Mouse (Mus musculus): ENCODE data around the gene Msh5. TPM values are rescaled to one million over a fixed set of nuclear protein-coding genes. Genes with fewer than 3 reads are reported as not detected.
"Not testable (repeated sequence)": the region's sequence is repeated elsewhere in the genome, so short reads cannot be mapped to it uniquely, and the experiment has no call there.

Gene Msh5
- polyA plus RNA-seq, 1 experiment from 2014 or later = 3.1 TPM

GRCm38 (mm10) chr17:35039121-35039873, 7.2 kb downstream of the Msh5 start:
- H3K4me2 ChIP-seq (ENCODE audit: low read length) = no peak overlapping the region
- no peaks in the 10 kb centered on the region for H3K4me1 ChIP-seq (replicated peaks; ENCODE audit: control insufficient read depth, insufficient read depth, low read length)
- H3K9ac ChIP-seq (replicated peaks; ENCODE audit: low read depth, low read length) = no peak overlapping the region
- no peaks in the 10 kb centered on the region for H3K27me3 ChIP-seq (replicated peaks; ENCODE audit: control insufficient read depth, insufficient read depth, low read length)
- no peak overlapping the region for H3K27ac ChIP-seq (ENCODE audit: low read length)
- WGBS = 83% methylated on average over 11 of the region's 11 CpGs
- no peak for ATAC-seq
- H3K9me3 ChIP-seq (ENCODE audit: control insufficient read depth, low read length) = no peaks in the 10 kb centered on the region
- no peak overlapping the region for H3K4me3 ChIP-seq (replicated peaks; ENCODE audit: low read length)
- H3K36me3 ChIP-seq (ENCODE audit: control insufficient read depth, insufficient read depth) = no peaks in the 10 kb centered on the region

DNA sequence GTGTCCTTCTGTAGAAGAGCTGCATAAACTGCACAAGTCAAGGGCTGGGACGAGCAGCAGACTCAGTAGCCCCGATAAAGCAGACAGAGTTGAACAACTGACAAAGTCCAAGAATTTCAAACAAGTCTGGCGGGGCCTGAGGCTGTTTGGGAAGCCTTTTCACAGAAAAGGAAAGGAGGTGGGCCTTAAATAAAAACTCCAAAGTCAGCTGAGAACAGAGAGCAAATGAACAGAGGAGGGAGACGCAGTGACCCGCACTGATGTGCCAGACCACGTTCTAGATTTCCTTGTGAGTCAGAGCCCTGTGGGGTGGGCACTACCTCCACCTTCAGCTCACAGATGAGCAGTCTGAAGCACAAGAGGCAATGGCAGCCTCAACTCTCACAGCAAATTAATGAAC, 11.6 kb downstream of the Msh5 start:
- Histone ChIP-seq H3K4me2 (ENCODE audit: low read length) (no peak overlapping the region), H3K36me3 (ENCODE audit: control insufficient read depth, insufficient read depth) (no peaks in the 10 kb centered on the region), H3K4me3 (replicated peaks; ENCODE audit: low read length) (no peak overlapping the region), H3K4me1 (replicated peaks; ENCODE audit: control insufficient read depth, insufficient read depth, low read length) (0 out of 2 replicates have a peak, but pooled peaks cover under 1% of the 10 kb centered on the region), H3K9me3 (ENCODE audit: control insufficient read depth, low read length) (no peaks in the 10 kb centered on the region), H3K27ac (ENCODE audit: low read length) (no peak overlapping the region), H3K9ac (replicated peaks; ENCODE audit: low read depth, low read length) (no peak overlapping the region), H3K27me3 (replicated peaks; ENCODE audit: control insufficient read depth, insufficient read depth, low read length) (no peaks in the 10 kb centered on the region)
- ATAC-seq = no peak
- 69% methylated on average over 6 of the region's 6 CpGs for WGBS

GRCm38 (mm10) chr17:35033703-35034102, 12.8 kb downstream of the Msh5 start:
- H3K4me2 ChIP-seq (ENCODE audit: low read length); ATAC-seq: not testable (repeated sequence)
- WGBS = 63% methylated on average over 1 of the region's 1 CpGs

GRCm38 (mm10) chr17:35032323-35032870, 14.1 kb downstream of the Msh5 start:
- 77% methylated on average over 8 of the region's 8 CpGs for WGBS
- H3K4me1 ChIP-seq (replicated peaks; ENCODE audit: control insufficient read depth, insufficient read depth, low read length) = peaks cover 6% of the 10 kb centered on the region
- H3K4me3 ChIP-seq (replicated peaks; ENCODE audit: low read length) = no peak overlapping the region
- H3K9me3 ChIP-seq (ENCODE audit: control insufficient read depth, low read length) = no peaks in the 10 kb centered on the region
- no peak overlapping the region for H3K27ac ChIP-seq (ENCODE audit: low read length)
- H3K36me3 ChIP-seq (ENCODE audit: control insufficient read depth, insufficient read depth) = no peaks in the 10 kb centered on the region
- no peak for ATAC-seq
- no peak overlapping the region for H3K4me2 ChIP-seq (ENCODE audit: low read length)
- no peaks in the 10 kb centered on the region for H3K27me3 ChIP-seq (replicated peaks; ENCODE audit: control insufficient read depth, insufficient read depth, low read length)
- H3K9ac ChIP-seq (replicated peaks; ENCODE audit: low read depth, low read length) = no peak overlapping the region

More at GRCm38 (mm10) chr17:35033703-35034102, 12.8 kb downstream of the Msh5 start:
- H3K4me3 ChIP-seq (replicated peaks; ENCODE audit: low read length); H3K27ac ChIP-seq (ENCODE audit: low read length); H3K9ac ChIP-seq (replicated peaks; ENCODE audit: low read depth, low read length); H3K27me3 ChIP-seq (replicated peaks; ENCODE audit: control insufficient read depth, insufficient read depth, low read length); H3K36me3 ChIP-seq (ENCODE audit: control insufficient read depth, insufficient read depth); H3K4me1 ChIP-seq (replicated peaks; ENCODE audit: control insufficient read depth, insufficient read depth, low read length); H3K9me3 ChIP-seq (ENCODE audit: control insufficient read depth, low read length): not testable (repeated sequence)

- 89% methylated on average over 7 of the region's 7 CpGs for WGBS
- Histone ChIP-seq H3K27ac (ENCODE audit: low read length) (no peak overlapping the region), H3K9me3 (ENCODE audit: control insufficient read depth, low read length) (no peaks in the 10 kb centered on the region), H3K27me3 (replicated peaks; ENCODE audit: control insufficient read depth, insufficient read depth, low read length) (no peaks in the 10 kb centered on the region), H3K4me2 (ENCODE audit: low read length) (no peak overlapping the region), H3K36me3 (ENCODE audit: control insufficient read depth, insufficient read depth) (no peaks in the 10 kb centered on the region), H3K9ac (replicated peaks; ENCODE audit: low read depth, low read length) (no peak overlapping the region), H3K4me3 (replicated peaks; ENCODE audit: low read length) (no peak overlapping the region), H3K4me1 (replicated peaks; ENCODE audit: control insufficient read depth, insufficient read depth, low read length) (peaks cover 12% of the 10 kb centered on the region)
- ATAC-seq = no peak
These were observed 14.7 kb downstream of the Msh5 start for GRCm38 (mm10) chr17:35031880-35032279.

DNA sequence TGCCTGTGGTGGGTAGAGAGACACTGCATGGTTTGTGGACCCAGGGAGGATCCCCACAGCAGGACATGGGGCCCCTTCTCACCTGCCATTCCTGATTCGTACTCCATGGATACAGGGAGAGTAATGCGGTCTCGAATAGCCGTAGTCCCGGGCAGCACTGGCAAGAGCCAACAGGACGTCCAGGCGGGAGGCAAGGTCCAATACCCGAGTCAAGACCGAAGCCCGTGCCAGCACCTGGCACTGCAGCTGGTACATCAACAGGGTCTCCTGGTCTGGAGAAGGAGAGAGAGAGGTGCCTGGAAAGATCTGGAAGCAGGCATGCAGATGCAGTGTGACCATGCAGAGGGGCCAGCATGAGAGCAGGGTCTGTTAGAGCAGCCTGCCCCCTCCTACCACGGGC, 15.3 kb downstream of the Msh5 start:
- peaks cover 16% of the 10 kb centered on the region for H3K4me1 ChIP-seq (replicated peaks; ENCODE audit: control insufficient read depth, insufficient read depth, low read length)
- H3K9me3 ChIP-seq (ENCODE audit: control insufficient read depth, low read length) = no peaks in the 10 kb centered on the region
- H3K4me2 ChIP-seq (ENCODE audit: low read length) = no peak overlapping the region
- H3K27ac ChIP-seq (ENCODE audit: low read length) = no peak overlapping the region
- H3K4me3 ChIP-seq (replicated peaks; ENCODE audit: low read length) = no peak overlapping the region
- 89% methylated on average over 11 of the region's 11 CpGs for WGBS
- no peaks in the 10 kb centered on the region for H3K36me3 ChIP-seq (ENCODE audit: control insufficient read depth, insufficient read depth)
- ATAC-seq = no peak
- no peaks in the 10 kb centered on the region for H3K27me3 ChIP-seq (replicated peaks; ENCODE audit: control insufficient read depth, insufficient read depth, low read length)
- no peak overlapping the region for H3K9ac ChIP-seq (replicated peaks; ENCODE audit: low read depth, low read length)

DNA sequence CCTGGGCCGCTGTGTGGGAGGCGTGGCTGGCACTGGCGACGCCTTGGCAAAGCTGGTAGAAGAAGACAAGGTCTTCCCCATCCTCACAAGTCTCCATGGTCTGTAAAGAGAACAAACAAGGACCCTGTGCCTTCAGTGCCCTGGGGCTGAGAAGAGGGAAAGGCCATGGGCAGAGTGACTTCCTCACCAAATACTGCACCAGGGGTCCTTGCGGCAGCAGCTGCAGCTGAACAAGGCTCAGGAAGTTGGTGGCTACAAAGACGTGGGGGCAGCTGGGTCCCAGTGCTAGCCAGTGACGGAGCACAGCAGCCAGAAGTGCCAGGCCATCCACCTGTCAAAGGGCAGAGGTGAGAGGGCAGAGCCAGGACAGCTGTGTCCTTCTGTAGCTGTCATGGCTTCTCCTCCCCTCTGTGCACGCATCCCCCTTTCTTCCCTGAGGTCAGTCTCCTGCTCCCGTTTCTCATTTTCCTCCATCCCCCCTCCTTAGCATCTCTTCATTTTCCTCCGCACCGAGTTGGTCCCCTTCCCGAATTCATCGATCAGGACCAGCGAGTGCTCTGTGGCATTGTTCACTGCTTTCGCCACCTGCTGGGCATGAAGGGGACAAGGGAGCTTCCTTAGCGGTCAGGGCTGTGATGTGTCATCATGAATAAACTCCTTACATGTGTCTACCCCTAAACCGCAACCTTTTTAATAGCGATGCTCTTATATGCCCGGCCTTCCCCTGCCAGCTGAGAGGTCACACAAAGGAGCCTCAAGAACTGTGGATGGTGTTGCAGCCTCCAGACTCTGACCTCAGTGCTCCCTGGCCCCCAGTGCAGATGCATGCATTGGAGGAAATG, 16.6 kb downstream of the Msh5 start:
- Histone ChIP-seq H3K4me1 (replicated peaks; ENCODE audit: control insufficient read depth, insufficient read depth, low read length) (peaks cover 19% of the 10 kb centered on the region), H3K9ac (replicated peaks; ENCODE audit: low read depth, low read length) (no peak overlapping the region)
- WGBS = 35% methylated on average over 19 of the region's 19 CpGs

DNA sequence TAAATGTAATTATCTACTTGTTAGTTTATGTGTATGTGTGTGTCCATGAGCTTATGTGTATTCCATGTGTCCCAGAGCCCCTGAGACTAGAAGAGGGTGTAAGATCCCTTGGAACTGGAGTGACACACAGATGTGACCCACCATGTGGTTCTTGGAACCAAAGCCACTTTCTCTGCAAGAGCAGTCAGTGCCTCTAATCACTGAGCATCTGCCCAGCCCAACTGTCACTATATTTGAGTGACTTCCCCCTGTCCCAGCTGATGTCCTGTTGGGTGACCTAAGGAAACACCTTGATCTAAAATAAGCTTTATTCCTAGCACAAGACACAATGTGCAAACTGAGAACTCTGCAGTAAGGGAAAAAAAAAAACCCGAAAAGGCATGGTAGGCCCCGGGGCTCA, 18.2 kb downstream of the Msh5 start:
- no peaks in the 10 kb centered on the region for H3K27me3 ChIP-seq (replicated peaks; ENCODE audit: control insufficient read depth, insufficient read depth, low read length)
- no peak overlapping the region for H3K9ac ChIP-seq (replicated peaks; ENCODE audit: low read depth, low read length)
- no peak overlapping the region for H3K27ac ChIP-seq (ENCODE audit: low read length)
- no peak overlapping the region for H3K4me2 ChIP-seq (ENCODE audit: low read length)
- peaks cover 19% of the 10 kb centered on the region for H3K4me1 ChIP-seq (replicated peaks; ENCODE audit: control insufficient read depth, insufficient read depth, low read length)
- H3K36me3 ChIP-seq (ENCODE audit: control insufficient read depth, insufficient read depth) = no peaks in the 10 kb centered on the region
- no peak for ATAC-seq
- H3K9me3 ChIP-seq (ENCODE audit: control insufficient read depth, low read length) = no peaks in the 10 kb centered on the region
- WGBS = 86% methylated on average over 2 of the region's 2 CpGs
- no peak overlapping the region for H3K4me3 ChIP-seq (replicated peaks; ENCODE audit: low read length)

More for the DNA sequence above, 16.6 kb downstream of the Msh5 start:
- H3K4me3 ChIP-seq (replicated peaks; ENCODE audit: low read length) = no peak overlapping the region
- ATAC-seq = no peak
- H3K9me3 ChIP-seq (ENCODE audit: control insufficient read depth, low read length) = no peaks in the 10 kb centered on the region
- no peak overlapping the region for H3K4me2 ChIP-seq (ENCODE audit: low read length)
- H3K36me3 ChIP-seq (ENCODE audit: control insufficient read depth, insufficient read depth) = no peaks in the 10 kb centered on the region
- no peak overlapping the region for H3K27ac ChIP-seq (ENCODE audit: low read length)
- H3K27me3 ChIP-seq (replicated peaks; ENCODE audit: control insufficient read depth, insufficient read depth, low read length) = no peaks in the 10 kb centered on the region

All from forebrain, embryonic 16.5 days (tissue).